Mouse (Mus musculus): ENCODE measurements around the gene Ankdd1b.
A peak's percentile ranks its signal among the peaks of the same experiment; 100 is the strongest.

Ankdd1b gene

GRCm38 (mm10) chr13:96407040-96407439 is 64.0 kb downstream of the Ankdd1b start:
- DNase-seq (ENCODE audit: low spot score) = no peak

- DNase-seq (ENCODE audit: low spot score) = no peak
These were observed 65.5 kb downstream of the Ankdd1b start for GRCm38 (mm10) chr13:96405518-96405917.

DNA sequence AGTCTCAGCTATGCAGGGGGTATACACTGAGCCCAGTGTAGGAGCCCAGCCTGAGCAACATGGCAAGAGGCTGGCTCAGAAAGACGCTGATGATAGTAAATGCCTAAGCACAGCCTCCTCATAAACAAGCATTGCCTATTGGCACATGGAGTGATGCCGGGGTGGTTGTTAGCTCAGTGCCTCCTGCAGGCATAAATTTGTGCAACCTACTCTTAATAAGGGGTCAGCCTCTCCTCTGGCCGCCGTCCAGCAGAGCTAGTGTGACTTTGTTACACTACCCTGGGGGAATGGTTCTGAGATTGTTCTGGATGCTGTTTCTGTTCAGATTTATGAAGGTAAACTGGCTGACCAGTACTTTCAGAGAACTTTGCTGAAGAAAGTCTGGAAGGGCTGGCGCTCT is 69.7 kb downstream of the Ankdd1b start:
- DNase-seq (ENCODE audit: low spot score) = no peak

DNA sequence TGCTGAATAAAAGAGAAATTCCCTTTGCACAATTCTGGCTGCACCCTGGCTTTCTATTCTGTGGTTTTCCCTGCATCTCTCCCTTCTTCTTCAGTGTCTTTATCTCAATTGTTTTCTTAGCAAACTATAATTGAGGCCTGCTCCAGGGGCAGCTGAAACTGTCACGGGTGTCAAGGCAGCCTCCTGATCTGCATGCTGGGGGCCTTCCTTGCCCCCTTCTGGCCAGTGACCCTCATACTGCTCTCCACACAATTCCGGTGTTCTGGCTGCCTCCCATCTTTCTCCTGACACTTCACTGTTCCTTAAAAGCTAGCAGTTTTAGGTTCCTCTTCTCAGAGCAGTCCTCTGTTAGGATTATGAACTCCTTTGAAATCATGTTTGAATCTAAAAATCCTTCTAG is 81.7 kb downstream of the Ankdd1b start:
- no peak for DNase-seq (ENCODE audit: low spot score)

GRCm38 (mm10) chr13:96388042-96388888 is 82.7 kb downstream of the Ankdd1b start, which contains the start of gene Poc5:
Gene Poc5, plus strand, starts transcription at chr13:96388294.
- peak; percentile 97 for DNase-seq (ENCODE audit: low spot score)

DNA sequence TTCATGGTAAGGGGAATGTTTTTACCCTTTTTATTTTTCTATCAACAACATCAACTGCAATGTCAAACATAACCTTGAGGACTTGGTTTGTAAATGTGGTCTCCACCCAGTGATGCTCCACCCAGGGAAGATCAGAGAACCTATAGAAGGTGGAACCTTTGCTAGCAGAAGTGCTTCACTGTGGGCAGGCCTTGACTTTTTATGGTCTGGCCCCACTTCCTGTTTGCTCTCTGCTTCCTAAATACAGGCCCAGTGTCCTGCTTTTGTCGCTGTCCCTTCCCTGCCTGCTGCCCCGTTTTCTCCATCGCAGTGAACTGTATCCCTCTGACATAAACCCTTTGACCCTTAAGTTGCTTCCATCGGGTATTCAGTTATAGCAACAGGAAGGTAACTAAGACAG is 93.1 kb downstream of the Ankdd1b start:
- DNase-seq (ENCODE audit: low spot score) = no peak

DNA sequence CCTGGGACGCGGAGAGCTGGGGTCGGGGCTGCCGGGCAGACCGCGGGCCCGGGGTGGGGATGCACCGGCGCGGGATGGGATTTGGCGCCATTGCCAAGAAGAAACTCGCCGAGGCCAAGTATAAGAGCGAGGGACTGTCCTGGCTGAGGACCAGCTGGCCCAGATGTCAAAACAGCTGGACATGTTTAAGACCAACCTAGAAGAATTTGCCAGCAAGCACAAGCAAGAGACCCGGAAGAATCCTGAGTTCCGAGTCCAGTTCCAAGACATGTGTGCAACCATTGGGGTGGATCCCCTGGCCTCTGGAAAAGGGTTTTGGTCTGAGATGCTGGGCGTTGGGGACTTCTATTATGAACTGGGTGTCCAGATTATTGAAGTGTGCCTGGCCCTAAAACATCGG is 94.1 kb downstream of the Ankdd1b start:
- no peak for DNase-seq (ENCODE audit: low spot score)

- DNase-seq (ENCODE audit: low spot score) = no peak
These were observed 95.5 kb downstream of the Ankdd1b start for GRCm38 (mm10) chr13:96375519-96375918.
